Mouse (Mus musculus): ENCODE measurements around the gene Gria4. TPM values are rescaled to one million over a fixed set of nuclear protein-coding genes. Genes with fewer than 3 reads are reported as not detected.

Gene Gria4
- polyA plus RNA-seq, 1 experiment from 2014 or later, result 2.1 TPM

DNA sequence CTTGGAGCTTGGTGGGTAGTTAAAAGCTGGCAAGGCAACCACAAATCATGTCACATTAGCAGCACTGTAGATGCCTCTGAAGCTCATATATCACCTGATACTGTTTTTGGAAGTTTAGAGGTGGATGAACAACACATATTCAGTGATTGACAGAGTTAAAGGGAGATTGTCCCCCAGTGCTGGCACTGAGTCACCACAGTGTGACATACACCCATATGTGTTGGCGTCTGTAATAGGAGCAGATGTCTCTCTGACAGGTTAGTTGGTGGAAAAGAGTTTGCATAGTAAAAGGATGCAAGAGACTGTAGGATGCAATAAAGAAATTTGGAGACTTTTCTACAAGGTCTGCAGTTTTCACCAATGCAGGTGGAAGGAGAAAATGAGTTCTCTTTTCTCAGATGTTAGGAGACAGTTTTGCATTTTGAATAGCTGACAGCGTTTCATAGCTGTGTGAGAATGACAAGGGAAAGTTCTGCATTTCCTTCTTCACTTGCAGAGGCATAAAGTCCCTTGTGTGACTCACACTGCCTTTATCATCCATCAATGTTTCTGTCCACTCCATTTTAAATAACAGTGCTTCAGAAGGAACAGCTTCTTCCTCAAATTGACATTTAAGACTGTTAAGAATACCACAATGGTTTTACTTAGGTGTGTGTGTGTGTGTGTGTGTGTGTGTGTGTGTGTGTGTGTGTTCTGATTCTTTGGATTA is 156.7 kb downstream of the Gria4 start:
- Histone ChIP-seq H3K4me2 (ENCODE audit: low read depth, low read length) (no peak overlapping the region), H3K27me3 (ENCODE audit: control insufficient read depth, insufficient read depth, low read length) (no peaks in the 10 kb centered on the region), H3K4me1 (ENCODE audit: control insufficient read depth, insufficient read depth, low read length) (no peaks in the 10 kb centered on the region), H3K27ac (replicated peaks; ENCODE audit: low read depth, low read length) (no peak overlapping the region), H3K36me3 (replicated peaks; ENCODE audit: control insufficient read depth, insufficient read depth, low read depth, low read length) (no peaks in the 10 kb centered on the region), H3K4me3 (ENCODE audit: low read depth, low read length) (no peak overlapping the region), H3K9me3 (replicated peaks; ENCODE audit: control insufficient read depth, low read length) (no peaks in the 10 kb centered on the region), H3K9ac (replicated peaks; ENCODE audit: low read length) (no peak overlapping the region)
- ATAC-seq (replicated peaks; ENCODE audit: insufficient number of reproducible peaks, low FRiP score, low TSS enrichment, low read depth), result no peak
- WGBS, result 68% methylated on average over 2 of the region's 2 CpGs
- no peak for DNase-seq (ENCODE audit: low spot score)

DNA sequence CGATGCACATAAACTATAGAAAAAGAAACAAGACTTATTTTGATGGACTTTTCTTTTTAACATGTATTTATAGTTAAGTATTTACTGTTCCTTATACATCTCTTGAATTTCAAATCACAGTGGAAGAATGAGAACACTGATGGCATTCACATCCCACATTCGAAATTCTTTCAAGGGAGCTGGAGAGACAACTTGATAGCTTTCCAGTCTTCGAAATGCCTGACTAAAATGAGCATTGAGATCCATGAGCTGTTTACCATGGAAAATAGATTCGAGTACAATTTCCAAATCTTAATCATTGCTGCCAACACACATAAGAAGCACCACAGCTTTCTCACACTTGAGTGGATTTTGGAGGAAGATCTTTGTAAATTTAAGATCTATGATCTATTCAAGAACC is 164.1 kb downstream of the Gria4 start:
- Histone ChIP-seq H3K4me3 (ENCODE audit: low read depth, low read length) (no peak overlapping the region), H3K27me3 (ENCODE audit: control insufficient read depth, insufficient read depth, low read length) (no peaks in the 10 kb centered on the region), H3K4me2 (ENCODE audit: low read depth, low read length) (no peak overlapping the region), H3K27ac (replicated peaks; ENCODE audit: low read depth, low read length) (no peak overlapping the region), H3K36me3 (replicated peaks; ENCODE audit: control insufficient read depth, insufficient read depth, low read depth, low read length) (no peaks in the 10 kb centered on the region), H3K4me1 (ENCODE audit: control insufficient read depth, insufficient read depth, low read length) (no peaks in the 10 kb centered on the region), H3K9ac (replicated peaks; ENCODE audit: low read length) (no peak overlapping the region), H3K9me3 (replicated peaks; ENCODE audit: control insufficient read depth, low read length) (no peaks in the 10 kb centered on the region)
- WGBS, result 78% methylated on average over 4 of the region's 4 CpGs
- no peak for DNase-seq (ENCODE audit: low spot score)
- no peak for ATAC-seq (replicated peaks; ENCODE audit: insufficient number of reproducible peaks, low FRiP score, low TSS enrichment, low read depth)

DNA sequence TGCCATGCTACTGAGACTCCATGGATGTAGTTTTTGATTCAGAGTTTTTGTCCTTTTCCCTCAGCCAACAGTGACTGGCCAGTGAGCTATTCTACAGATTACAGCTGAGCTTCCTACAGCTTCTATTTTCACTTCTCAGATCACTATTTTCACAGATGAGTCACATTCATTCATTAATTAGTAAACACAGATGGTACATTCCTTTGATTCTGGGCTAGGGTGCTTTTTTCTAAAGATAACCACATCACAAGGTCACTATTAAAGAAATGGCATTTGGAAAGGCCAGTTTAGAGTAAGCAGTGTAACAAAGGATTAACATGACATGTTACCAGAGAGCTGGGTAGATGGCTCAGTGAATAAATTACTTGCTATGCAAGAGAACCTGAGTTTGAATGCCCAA is 180.7 kb downstream of the Gria4 start:
- Histone ChIP-seq H3K27me3 (ENCODE audit: control insufficient read depth, insufficient read depth, low read length) (no peaks in the 10 kb centered on the region), H3K4me2 (ENCODE audit: low read depth, low read length) (no peak overlapping the region), H3K27ac (replicated peaks; ENCODE audit: low read depth, low read length) (no peak overlapping the region), H3K36me3 (replicated peaks; ENCODE audit: control insufficient read depth, insufficient read depth, low read depth, low read length) (no peaks in the 10 kb centered on the region), H3K9ac (replicated peaks; ENCODE audit: low read length) (no peak overlapping the region), H3K4me3 (ENCODE audit: low read depth, low read length) (no peak overlapping the region), H3K4me1 (ENCODE audit: control insufficient read depth, insufficient read depth, low read length) (no peaks in the 10 kb centered on the region), H3K9me3 (replicated peaks; ENCODE audit: control insufficient read depth, low read length) (no peaks in the 10 kb centered on the region)
- ATAC-seq (replicated peaks; ENCODE audit: insufficient number of reproducible peaks, low FRiP score, low TSS enrichment, low read depth) (no peak), DNase-seq (ENCODE audit: low spot score) (no peak)

DNA sequence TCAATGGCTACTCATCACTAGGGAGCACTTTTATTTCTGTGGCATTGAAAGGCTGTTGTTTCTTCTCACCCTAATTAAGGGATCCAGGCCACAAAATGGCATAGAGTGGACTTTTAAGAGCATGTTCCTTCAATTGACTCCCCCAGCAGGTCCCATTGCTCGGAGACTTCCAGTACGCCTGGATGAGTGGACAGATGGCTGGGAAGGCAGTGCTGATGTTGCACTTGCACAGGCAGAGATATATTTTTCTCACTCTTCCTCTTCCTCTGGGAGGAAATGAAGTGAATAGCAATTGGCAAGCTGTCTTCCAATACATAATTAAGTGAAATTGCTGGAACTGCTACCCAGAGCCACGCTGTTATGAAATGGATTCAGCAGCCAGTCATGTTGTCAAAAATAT is 190.7 kb downstream of the Gria4 start:
- Histone ChIP-seq H3K36me3 (replicated peaks; ENCODE audit: control insufficient read depth, insufficient read depth, low read depth, low read length) (no peaks in the 10 kb centered on the region), H3K4me3 (ENCODE audit: low read depth, low read length) (no peak overlapping the region), H3K9ac (replicated peaks; ENCODE audit: low read length) (no peak overlapping the region), H3K4me1 (ENCODE audit: control insufficient read depth, insufficient read depth, low read length) (no peaks in the 10 kb centered on the region), H3K27ac (replicated peaks; ENCODE audit: low read depth, low read length) (no peak overlapping the region), H3K9me3 (replicated peaks; ENCODE audit: control insufficient read depth, low read length) (no peaks in the 10 kb centered on the region), H3K27me3 (ENCODE audit: control insufficient read depth, insufficient read depth, low read length) (no peaks in the 10 kb centered on the region), H3K4me2 (ENCODE audit: low read depth, low read length) (no peak overlapping the region)
- 74% methylated on average over 3 of the region's 3 CpGs for WGBS
- DNase-seq (ENCODE audit: low spot score) (no peak), ATAC-seq (replicated peaks; ENCODE audit: insufficient number of reproducible peaks, low FRiP score, low TSS enrichment, low read depth) (no peak)

DNA sequence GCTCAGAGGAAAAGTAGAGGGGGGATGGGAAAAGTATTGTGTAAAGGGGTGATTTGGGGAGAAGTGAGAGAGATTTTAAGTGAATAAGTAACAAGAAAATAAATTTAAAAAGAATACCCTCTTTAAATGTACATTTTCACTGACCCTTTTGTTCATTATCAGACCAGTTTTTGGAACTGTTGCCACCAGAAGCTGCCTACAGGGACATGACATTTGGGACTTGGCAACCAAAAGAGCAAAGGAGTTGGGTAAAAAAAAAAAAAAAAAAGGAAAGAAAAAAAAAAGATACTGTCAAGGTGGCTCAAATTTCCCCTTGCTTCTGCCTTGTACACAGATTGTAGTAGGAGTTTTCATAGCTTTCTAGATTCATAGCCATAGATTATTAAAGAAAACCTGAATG is 191.8 kb downstream of the Gria4 start:
- no peak overlapping the region for H3K9ac ChIP-seq (replicated peaks; ENCODE audit: low read length)
- H3K4me2 ChIP-seq (ENCODE audit: low read depth, low read length), result no peak overlapping the region
- no peak for DNase-seq (ENCODE audit: low spot score)
- H3K36me3 ChIP-seq (replicated peaks; ENCODE audit: control insufficient read depth, insufficient read depth, low read depth, low read length), result no peaks in the 10 kb centered on the region
- H3K27ac ChIP-seq (replicated peaks; ENCODE audit: low read depth, low read length), result no peak overlapping the region
- H3K4me3 ChIP-seq (ENCODE audit: low read depth, low read length), result no peak overlapping the region
- no peaks in the 10 kb centered on the region for H3K9me3 ChIP-seq (replicated peaks; ENCODE audit: control insufficient read depth, low read length)
- no peaks in the 10 kb centered on the region for H3K27me3 ChIP-seq (ENCODE audit: control insufficient read depth, insufficient read depth, low read length)
- ATAC-seq (replicated peaks; ENCODE audit: insufficient number of reproducible peaks, low FRiP score, low TSS enrichment, low read depth), result no peak
- no peaks in the 10 kb centered on the region for H3K4me1 ChIP-seq (ENCODE audit: control insufficient read depth, insufficient read depth, low read length)

DNA sequence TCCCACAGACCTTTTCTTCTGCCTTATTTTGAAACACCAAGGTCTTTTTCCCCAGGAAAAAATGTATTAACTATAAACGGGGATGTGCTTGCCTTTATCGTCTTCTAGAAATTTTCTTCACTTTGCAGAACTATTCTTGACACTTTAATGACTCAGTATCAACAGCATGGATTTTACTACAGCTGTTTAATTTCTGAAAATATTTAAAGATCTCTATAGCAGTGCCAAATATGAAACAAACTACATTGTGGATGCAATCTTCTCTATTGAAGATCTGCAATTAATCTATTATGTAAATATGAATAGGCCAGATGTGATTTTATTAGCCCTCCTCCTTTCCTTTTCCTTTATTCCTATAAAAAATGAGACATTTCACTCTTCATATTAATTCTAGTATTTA is 194.2 kb downstream of the Gria4 start:
- Histone ChIP-seq H3K4me2 (ENCODE audit: low read depth, low read length) (no peak overlapping the region), H3K27ac (replicated peaks; ENCODE audit: low read depth, low read length) (no peak overlapping the region), H3K9me3 (replicated peaks; ENCODE audit: control insufficient read depth, low read length) (no peaks in the 10 kb centered on the region), H3K27me3 (ENCODE audit: control insufficient read depth, insufficient read depth, low read length) (no peaks in the 10 kb centered on the region), H3K4me1 (ENCODE audit: control insufficient read depth, insufficient read depth, low read length) (no peaks in the 10 kb centered on the region), H3K36me3 (replicated peaks; ENCODE audit: control insufficient read depth, insufficient read depth, low read depth, low read length) (no peaks in the 10 kb centered on the region), H3K4me3 (ENCODE audit: low read depth, low read length) (no peak overlapping the region), H3K9ac (replicated peaks; ENCODE audit: low read length) (no peak overlapping the region)
- DNase-seq (ENCODE audit: low spot score) (no peak), ATAC-seq (replicated peaks; ENCODE audit: insufficient number of reproducible peaks, low FRiP score, low TSS enrichment, low read depth) (no peak)
- 84% methylated on average over 2 of the region's 2 CpGs for WGBS

DNA sequence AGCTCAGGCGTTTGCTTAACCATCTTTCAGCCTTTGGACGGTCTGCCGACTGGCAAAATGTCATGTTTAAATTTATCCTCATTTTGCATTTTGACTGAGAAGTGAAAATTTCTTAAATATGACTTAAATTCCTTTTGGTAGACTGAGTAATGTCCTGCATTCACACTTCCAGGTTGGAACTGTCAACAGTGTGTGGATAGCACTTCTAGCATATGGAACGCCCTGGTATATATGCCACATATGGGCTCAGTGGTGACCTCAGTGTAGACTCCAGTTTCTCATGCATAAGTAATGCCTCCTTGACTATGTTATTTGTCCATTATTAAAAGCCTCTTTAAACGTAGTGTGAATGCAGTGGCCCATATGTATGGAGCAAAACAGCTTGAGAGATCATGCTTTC is 222.4 kb downstream of the Gria4 start:
- H3K4me1 ChIP-seq (ENCODE audit: control insufficient read depth, insufficient read depth, low read length), result no peaks in the 10 kb centered on the region
- no peak for ATAC-seq (replicated peaks; ENCODE audit: insufficient number of reproducible peaks, low FRiP score, low TSS enrichment, low read depth)
- H3K4me2 ChIP-seq (ENCODE audit: low read depth, low read length), result no peak overlapping the region
- H3K27ac ChIP-seq (replicated peaks; ENCODE audit: low read depth, low read length), result no peak overlapping the region
- no peaks in the 10 kb centered on the region for H3K27me3 ChIP-seq (ENCODE audit: control insufficient read depth, insufficient read depth, low read length)
- H3K9me3 ChIP-seq (replicated peaks; ENCODE audit: control insufficient read depth, low read length), result no peaks in the 10 kb centered on the region
- DNase-seq (ENCODE audit: low spot score), result no peak
- no peak overlapping the region for H3K4me3 ChIP-seq (ENCODE audit: low read depth, low read length)
- no peak overlapping the region for H3K9ac ChIP-seq (replicated peaks; ENCODE audit: low read length)
- 85% methylated on average over 5 of the region's 5 CpGs for WGBS
- H3K36me3 ChIP-seq (replicated peaks; ENCODE audit: control insufficient read depth, insufficient read depth, low read depth, low read length), result no peaks in the 10 kb centered on the region

DNA sequence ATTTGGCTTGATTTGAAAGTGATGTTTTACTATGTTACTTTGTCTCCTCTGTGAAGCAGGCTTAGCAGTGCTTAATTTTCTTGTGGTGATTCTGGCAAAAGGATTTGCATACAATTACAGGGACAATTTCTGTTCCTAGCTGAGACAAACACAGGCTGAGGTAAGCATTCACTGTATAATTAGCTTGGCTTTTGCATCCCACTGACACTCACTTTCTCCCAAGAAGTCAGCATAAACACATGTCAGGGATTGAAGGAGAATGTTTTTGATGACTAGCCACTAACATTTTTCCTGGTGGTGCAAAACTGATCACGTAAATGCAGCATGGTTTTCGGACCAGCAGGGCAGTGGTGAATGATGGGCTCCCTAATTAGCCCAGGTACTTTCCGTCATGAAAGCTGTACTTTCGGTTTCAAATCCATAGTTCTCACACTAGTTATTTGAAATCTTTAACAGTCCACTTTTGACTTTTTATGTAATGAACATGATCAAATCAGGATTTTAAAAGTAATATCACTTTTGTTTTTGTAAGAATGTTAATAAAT is 240.5 kb downstream of the Gria4 start:
- no peak for DNase-seq (ENCODE audit: low spot score)
- Histone ChIP-seq H3K27ac (replicated peaks; ENCODE audit: low read depth, low read length) (no peak overlapping the region), H3K4me3 (ENCODE audit: low read depth, low read length) (no peak overlapping the region), H3K4me1 (ENCODE audit: control insufficient read depth, insufficient read depth, low read length) (no peaks in the 10 kb centered on the region), H3K36me3 (replicated peaks; ENCODE audit: control insufficient read depth, insufficient read depth, low read depth, low read length) (no peaks in the 10 kb centered on the region), H3K4me2 (ENCODE audit: low read depth, low read length) (no peak overlapping the region), H3K9me3 (replicated peaks; ENCODE audit: control insufficient read depth, low read length) (no peaks in the 10 kb centered on the region), H3K9ac (replicated peaks; ENCODE audit: low read length) (no peak overlapping the region), H3K27me3 (ENCODE audit: control insufficient read depth, insufficient read depth, low read length) (no peaks in the 10 kb centered on the region)
- ATAC-seq (replicated peaks; ENCODE audit: insufficient number of reproducible peaks, low FRiP score, low TSS enrichment, low read depth), result no peak
- WGBS, result 56% methylated on average over 4 of the region's 4 CpGs
